Mouse (Mus musculus): ENCODE data around the gene Thra. TPM values are rescaled to one million over a fixed set of nuclear protein-coding genes. Genes with fewer than 3 reads are reported as not detected.
A peak's percentile ranks its signal among the peaks of the same experiment; 100 is the strongest.

The Thra gene
- total RNA-seq, 2 experiments from 2014 or later: 24.2 to 39.5 TPM

- ATAC-seq (replicated peaks; ENCODE audit: poor library complexity, severe bottlenecking): no peak
Measured at GRCm38 (mm10) chr11:98743655-98744345, 3.4 kb downstream of the Thra start.

- no peak for ATAC-seq (replicated peaks; ENCODE audit: poor library complexity, severe bottlenecking)
Measured at GRCm38 (mm10) chr11:98744456-98745019, 4.1 kb downstream of the Thra start.

GRCm38 (mm10) chr11:98745932-98746853, 5.8 kb downstream of the Thra start:
- ATAC-seq (replicated peaks; ENCODE audit: poor library complexity, severe bottlenecking): no peak

- ATAC-seq (replicated peaks; ENCODE audit: poor library complexity, severe bottlenecking): peak; percentile 35
Measured at GRCm38 (mm10) chr11:98746855-98747693, 6.6 kb downstream of the Thra start.

DNA sequence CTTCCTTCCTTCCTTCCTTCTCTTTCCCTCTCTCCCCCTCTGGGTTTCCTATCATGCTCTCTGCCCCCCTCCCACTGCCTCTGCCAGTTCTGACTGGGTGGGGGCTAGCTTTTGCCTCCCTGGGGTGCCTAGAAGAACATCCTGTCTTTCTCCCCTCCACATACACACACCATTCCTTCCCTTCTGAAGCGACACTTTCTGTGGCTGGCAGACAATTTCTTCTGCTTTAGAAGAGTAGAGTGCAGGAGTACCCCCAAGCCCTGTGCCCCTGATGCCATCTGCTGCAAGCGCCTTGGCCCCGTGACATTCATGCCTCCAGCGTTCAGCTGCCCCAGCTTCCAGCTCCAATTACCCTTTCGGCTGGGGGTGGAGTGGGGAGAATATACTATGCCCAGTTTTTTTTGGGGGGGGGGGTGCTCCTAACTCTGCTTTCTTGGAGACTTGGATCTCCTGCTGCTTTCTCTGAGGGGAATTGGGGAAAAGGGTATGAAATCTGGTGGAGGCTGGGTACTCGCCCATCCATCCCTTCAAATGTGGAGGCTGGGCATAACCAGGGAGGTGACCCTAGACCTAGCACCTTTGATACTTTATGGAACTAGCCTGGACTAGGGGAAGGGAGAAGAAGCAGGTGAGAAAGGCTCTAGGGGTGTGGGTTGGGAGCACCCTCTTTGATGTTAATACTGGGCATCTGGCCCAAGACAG, 7.5 kb downstream of the Thra start:
- no peak for ATAC-seq (replicated peaks; ENCODE audit: poor library complexity, severe bottlenecking)

GRCm38 (mm10) chr11:98748506-98749416, 8.3 kb downstream of the Thra start:
- ATAC-seq (replicated peaks; ENCODE audit: poor library complexity, severe bottlenecking): peak; percentile 43

GRCm38 (mm10) chr11:98749716-98750115, 9.3 kb downstream of the Thra start:
- ATAC-seq (replicated peaks; ENCODE audit: poor library complexity, severe bottlenecking): no peak

DNA sequence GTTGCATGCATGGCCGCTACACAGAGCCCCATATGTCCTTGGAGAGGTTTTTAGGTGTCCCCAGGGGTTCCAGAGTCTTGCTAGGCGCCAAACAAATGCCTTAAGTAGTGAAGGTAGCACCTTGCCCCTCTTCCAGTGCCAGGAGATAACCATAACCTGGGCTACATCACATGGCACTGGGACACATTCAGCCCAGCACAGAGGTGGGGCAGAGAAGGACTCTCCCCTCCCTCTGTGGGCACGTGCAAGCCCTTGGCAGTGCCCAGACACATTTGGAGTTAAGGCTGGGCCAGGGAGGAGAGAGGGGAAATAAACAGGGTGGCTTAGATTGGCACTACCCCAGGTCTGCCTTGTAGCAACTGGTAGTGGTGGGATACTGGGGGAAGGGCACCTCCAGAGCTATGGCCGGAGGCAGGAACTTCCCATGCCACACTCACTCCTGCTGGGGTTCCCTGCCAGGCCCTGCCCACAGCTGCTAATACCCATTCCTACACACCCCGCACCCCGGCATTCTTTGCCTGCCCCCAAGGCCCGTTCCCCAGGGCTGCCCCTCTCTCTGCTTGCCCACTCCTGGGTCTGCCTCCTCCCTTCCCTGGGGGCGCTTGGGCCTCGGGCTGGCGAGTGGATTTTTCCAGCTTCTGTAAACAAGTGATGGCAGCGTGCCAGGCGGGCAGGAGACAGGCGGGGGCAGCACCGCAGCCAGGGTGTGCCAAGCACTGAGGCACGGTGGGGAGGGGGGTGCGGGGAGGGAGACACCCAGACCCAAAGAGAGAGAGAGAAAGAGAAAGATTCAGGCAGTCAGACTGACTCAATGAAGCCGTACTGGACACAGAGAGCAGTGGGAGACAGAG, 10.1 kb downstream of the Thra start:
- ATAC-seq (replicated peaks; ENCODE audit: poor library complexity, severe bottlenecking): peak; percentile 24

- no peak for ATAC-seq (replicated peaks; ENCODE audit: poor library complexity, severe bottlenecking)
Measured at GRCm38 (mm10) chr11:98751221-98751782, 10.9 kb downstream of the Thra start.

- ATAC-seq (replicated peaks; ENCODE audit: poor library complexity, severe bottlenecking): no peak
Measured at GRCm38 (mm10) chr11:98752562-98753140, 12.2 kb downstream of the Thra start.

- ATAC-seq (replicated peaks; ENCODE audit: poor library complexity, severe bottlenecking): no peak
Measured at GRCm38 (mm10) chr11:98753264-98753663, 12.8 kb downstream of the Thra start.

- peak; percentile 49 for ATAC-seq (replicated peaks; ENCODE audit: poor library complexity, severe bottlenecking)
Measured at GRCm38 (mm10) chr11:98754151-98754620, 13.7 kb downstream of the Thra start.

DNA sequence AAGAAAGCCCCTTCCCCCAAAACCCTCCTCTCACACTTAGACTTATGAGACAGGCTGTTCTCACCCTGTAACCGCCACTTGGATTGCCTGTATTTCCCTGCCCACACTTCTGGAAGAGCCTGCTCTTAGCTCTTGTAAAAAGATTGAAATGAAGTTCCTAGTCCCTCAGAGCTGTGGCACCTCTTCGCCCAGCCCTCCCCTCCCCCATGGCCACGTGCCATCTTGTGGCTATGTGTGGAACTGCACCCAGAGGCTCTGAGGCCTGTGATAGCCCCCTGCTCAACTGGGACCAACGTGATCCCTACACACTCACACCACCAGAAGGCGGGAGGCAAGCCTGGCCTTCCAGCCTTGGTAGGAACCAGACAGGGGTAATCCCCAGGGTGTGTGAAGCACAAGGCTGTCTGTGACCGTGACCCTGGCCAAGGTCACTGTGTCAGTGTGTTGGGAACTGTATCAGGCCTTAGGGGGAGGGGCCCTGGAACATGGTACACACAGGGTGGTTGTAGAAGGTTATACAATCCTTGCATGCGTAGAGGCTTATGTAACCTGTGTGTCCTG, 14.3 kb downstream of the Thra start:
- peak; percentile 79 for ATAC-seq (replicated peaks; ENCODE audit: poor library complexity, severe bottlenecking)

- ATAC-seq (replicated peaks; ENCODE audit: poor library complexity, severe bottlenecking): no peak
Measured at GRCm38 (mm10) chr11:98755726-98756380, 15.4 kb downstream of the Thra start.

DNA sequence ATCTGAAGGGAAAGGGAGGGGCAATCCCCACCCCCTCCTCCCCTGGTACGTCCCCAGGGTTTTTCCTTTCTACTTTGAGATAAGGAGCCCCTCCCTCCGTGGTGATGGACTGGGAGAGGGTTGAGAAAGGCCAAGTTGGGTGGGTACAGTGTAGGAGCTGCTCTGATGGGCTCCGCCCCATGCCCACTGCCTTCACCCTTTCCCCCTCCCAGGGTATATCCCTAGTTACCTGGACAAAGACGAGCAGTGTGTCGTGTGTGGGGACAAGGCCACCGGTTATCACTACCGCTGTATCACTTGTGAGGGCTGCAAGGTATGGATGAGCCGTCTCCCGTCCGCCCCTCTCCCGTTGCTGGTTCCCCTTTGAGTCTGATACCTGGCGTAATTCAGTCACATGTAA, 16.3 kb downstream of the Thra start:
- ATAC-seq (replicated peaks; ENCODE audit: poor library complexity, severe bottlenecking): no peak

DNA sequence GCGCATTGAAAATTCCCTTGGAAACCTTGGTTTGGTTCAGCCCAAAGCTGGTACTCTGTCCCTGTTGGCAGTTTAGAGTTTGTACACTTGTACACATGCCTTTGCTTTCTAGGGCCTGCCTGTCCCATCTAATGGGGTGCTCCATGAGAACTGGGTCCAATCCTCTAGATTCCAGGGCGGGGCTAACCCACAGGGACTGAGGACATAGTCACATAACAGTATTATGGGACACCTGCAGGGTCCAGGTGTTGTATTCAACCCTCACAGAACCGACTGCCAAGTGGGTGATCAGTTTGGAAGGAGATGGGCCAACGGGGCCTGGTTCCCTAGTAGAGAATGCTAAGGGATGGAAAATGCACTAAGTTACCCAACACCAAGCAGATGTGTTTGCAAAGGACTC, 21.5 kb downstream of the Thra start:
- no peak for ATAC-seq (replicated peaks; ENCODE audit: poor library complexity, severe bottlenecking)
